In the genomic region with DNA sequence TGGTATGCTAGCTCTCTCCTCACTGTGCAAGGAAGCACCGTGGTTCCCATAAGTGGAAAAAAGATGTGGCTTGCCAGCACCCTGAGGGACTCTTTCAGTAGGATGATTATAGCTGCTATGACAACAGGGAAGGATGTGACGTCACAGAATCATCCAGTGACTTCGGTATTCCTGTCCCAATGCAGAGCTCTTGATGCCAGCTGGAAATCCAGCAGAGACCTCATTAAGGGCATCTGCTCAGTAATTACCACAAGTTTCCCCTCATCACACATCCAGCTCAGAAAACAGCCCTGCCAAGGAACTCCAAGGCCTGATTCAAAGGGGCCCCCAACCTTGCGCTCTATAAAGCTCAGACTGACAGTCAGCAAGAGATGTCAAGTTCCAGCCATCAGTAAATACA, we compare ENCODE assay signal across 15 mouse cellular contexts. TPM values are rescaled to one million over a fixed set of nuclear protein-coding genes. Genes with fewer than 3 reads are reported as not detected.
DNase-seq lines count a peak whose midpoint lies in the region; ATAC-seq lines count a peak whose summit lies in the region.
"Had no signal": no experiment of that assay in that cellular context is flagged by ENCODE, and none has a peak within 500 bp of the region (broad histone marks: within the 10 kb centered on the region; RNA-seq: fewer than 3 reads in every experiment).

No protein-coding gene starts in this region.

- no peaks in the 10 kb centered on the region for H3K36me3 ChIP-seq in hindbrain, embryonic 12.5 days
- no peaks in the 10 kb centered on the region for H3K36me3 ChIP-seq in hindbrain, embryonic 11.5 days (ENCODE audit: control insufficient read depth, insufficient read depth, low read length)
- H3K36me3 ChIP-seq in hindbrain, embryonic 16.5 days (ENCODE audit: control insufficient read depth, insufficient read depth, low read length) = no peaks in the 10 kb centered on the region
- no peaks in the 10 kb centered on the region for H3K36me3 ChIP-seq in liver, embryonic 11.5 days (ENCODE audit: control insufficient read depth, insufficient read depth, low read length)
- H3K36me3 ChIP-seq: limb, embryonic 15.5 days; lung, embryonic 15.5 days had no signal

- H3K27ac ChIP-seq in hindbrain, embryonic 12.5 days = no peak overlapping the region
- H3K27ac ChIP-seq in hindbrain, embryonic 11.5 days (ENCODE audit: low read depth, low read length) = no peak overlapping the region
- H3K27ac ChIP-seq in hindbrain, embryonic 16.5 days (ENCODE audit: low read depth, low read length) = no peak overlapping the region
- H3K27ac ChIP-seq in liver, embryonic 11.5 days (ENCODE audit: low read depth, low read length) = no peak overlapping the region
- H3K27ac ChIP-seq: layer of hippocampus, adult 2 months; limb, embryonic 15.5 days; lung, embryonic 15.5 days had no signal

- DNase-seq in hindbrain, embryonic 11.5 days (ENCODE audit: low spot score) = no peak
- peak; percentile 45 to 62 for DNase-seq in right cerebral cortex, postnatal 10 days (ENCODE audit: low spot score in 2 of 2)
- no peak for DNase-seq in right cerebral cortex, adult 2 months (ENCODE audit: low spot score in 2 of 2)
- peak; percentile 11 for DNase-seq in telencephalon, adult 2 months (ENCODE audit: low read depth, low spot score)
- DNase-seq in liver, embryonic 11.5 days (ENCODE audit: low spot score) = no peak
- DNase-seq: cerebellum, postnatal 25 days; kidney, adult 18-20 months; thymus, postnatal 4 days had no signal

- WGBS in hindbrain, embryonic 12.5 days = 56% methylated on average over 4 of the region's 4 CpGs
- WGBS in hindbrain, embryonic 11.5 days = 69% methylated on average over 4 of the region's 4 CpGs
- WGBS in hindbrain, embryonic 16.5 days = 32% methylated on average over 4 of the region's 4 CpGs
- WGBS in liver, embryonic 11.5 days = 62% methylated on average over 4 of the region's 4 CpGs

- H3K9ac ChIP-seq in hindbrain, embryonic 12.5 days = no peak overlapping the region
- no peak overlapping the region for H3K9ac ChIP-seq in hindbrain, embryonic 11.5 days (ENCODE audit: low read depth, low read length)
- no peak overlapping the region for H3K9ac ChIP-seq in hindbrain, embryonic 16.5 days (ENCODE audit: low read depth, low read length)
- no peak overlapping the region for H3K9ac ChIP-seq in liver, embryonic 11.5 days (ENCODE audit: low read depth, low read length)
- H3K9ac ChIP-seq: limb, embryonic 15.5 days; lung, embryonic 15.5 days had no signal

- no peak overlapping the region for H3K4me2 ChIP-seq in hindbrain, embryonic 12.5 days (replicated peaks)
- H3K4me2 ChIP-seq in hindbrain, embryonic 11.5 days (replicated peaks; ENCODE audit: low read depth, low read length) = no peak overlapping the region
- H3K4me2 ChIP-seq in hindbrain, embryonic 16.5 days (ENCODE audit: low read length) = peak overlapping the region; percentile 21; the same call in 1 of the 2 replicates
- no peak overlapping the region for H3K4me2 ChIP-seq in liver, embryonic 11.5 days
- H3K4me2 ChIP-seq: limb, embryonic 15.5 days; lung, embryonic 15.5 days had no signal

- H3K27me3 ChIP-seq in hindbrain, embryonic 12.5 days = no peaks in the 10 kb centered on the region
- no peaks in the 10 kb centered on the region for H3K27me3 ChIP-seq in hindbrain, embryonic 11.5 days (ENCODE audit: control insufficient read depth, insufficient read depth, low read length)
- H3K27me3 ChIP-seq in hindbrain, embryonic 16.5 days (replicated peaks; ENCODE audit: control insufficient read depth, insufficient read depth, low read length) = no peaks in the 10 kb centered on the region
- no peaks in the 10 kb centered on the region for H3K27me3 ChIP-seq in liver, embryonic 11.5 days (replicated peaks; ENCODE audit: control insufficient read depth, insufficient read depth, low read length)
- H3K27me3 ChIP-seq: limb, embryonic 15.5 days; lung, embryonic 15.5 days had no signal

- peak; percentile 73 for ATAC-seq in hindbrain, embryonic 12.5 days (ENCODE audit: low FRiP score)
- no peak for ATAC-seq in hindbrain, embryonic 11.5 days (ENCODE audit: low FRiP score)
- ATAC-seq in hindbrain, embryonic 16.5 days = peak; percentile 95
- ATAC-seq in liver, embryonic 11.5 days (replicated peaks; ENCODE audit: low FRiP score) = no peak
- ATAC-seq in megakaryocyte, adult 5-6 weeks (ENCODE audit: poor library complexity, severe bottlenecking) = no peak

- H3K9me3 ChIP-seq in hindbrain, embryonic 12.5 days (replicated peaks) = no peaks in the 10 kb centered on the region
- no peaks in the 10 kb centered on the region for H3K9me3 ChIP-seq in hindbrain, embryonic 11.5 days (ENCODE audit: control insufficient read depth, low read length)
- no peaks in the 10 kb centered on the region for H3K9me3 ChIP-seq in hindbrain, embryonic 16.5 days (ENCODE audit: control insufficient read depth, low read length)
- H3K9me3 ChIP-seq in liver, embryonic 11.5 days (ENCODE audit: control insufficient read depth, low read length) = no peaks in the 10 kb centered on the region
- H3K9me3 ChIP-seq: limb, embryonic 15.5 days; lung, embryonic 15.5 days had no signal

- no peaks in the 10 kb centered on the region for H3K4me1 ChIP-seq in hindbrain, embryonic 12.5 days
- no peaks in the 10 kb centered on the region for H3K4me1 ChIP-seq in hindbrain, embryonic 11.5 days (replicated peaks; ENCODE audit: control insufficient read depth, insufficient read depth, low read length)
- H3K4me1 ChIP-seq in hindbrain, embryonic 16.5 days (ENCODE audit: control insufficient read depth, insufficient read depth, low read depth, low read length) = peaks cover 5% of the 10 kb centered on the region
- no peaks in the 10 kb centered on the region for H3K4me1 ChIP-seq in liver, embryonic 11.5 days (replicated peaks; ENCODE audit: control insufficient read depth, insufficient read depth, low read length)
- H3K4me1 ChIP-seq: limb, embryonic 15.5 days; lung, embryonic 15.5 days had no signal

- H3K4me3 ChIP-seq in hindbrain, embryonic 12.5 days = no peak overlapping the region
- H3K4me3 ChIP-seq in hindbrain, embryonic 11.5 days (ENCODE audit: low read depth, low read length) = no peak overlapping the region
- no peak overlapping the region for H3K4me3 ChIP-seq in hindbrain, embryonic 16.5 days (ENCODE audit: low read length)
- H3K4me3 ChIP-seq in liver, embryonic 11.5 days (ENCODE audit: low read depth, low read length) = no peak overlapping the region
- H3K4me3 ChIP-seq: erythroblast, embryonic 14.5 days; layer of hippocampus, adult 2 months; limb, embryonic 15.5 days; lung, embryonic 15.5 days had no signal

RNA-seq across cellular contexts. Expression of a gene that starts 13.5 kb away (rescaled TPM):
- 8.7 and 10.5 TPM in 2 replicates for polyA plus RNA-seq in hindbrain, embryonic 12.5 days (2016; fragmentation: Nextera tagmentation; extraction: Ambion mirVana)
- 3.8 and 6.0 TPM in 2 replicates for polyA plus RNA-seq in hindbrain, embryonic 11.5 days (2014; fragmentation: Nextera tagmentation; extraction: Ambion mirVana)
- 20.2 and 23.2 TPM in 2 replicates for polyA plus RNA-seq in hindbrain, embryonic 16.5 days (2015; fragmentation: Nextera tagmentation; extraction: Ambion mirVana)
- 0.70 and 0.89 TPM in 2 replicates for polyA plus RNA-seq in liver, embryonic 11.5 days (2014; fragmentation: Nextera tagmentation; extraction: Ambion mirVana)
- total RNA-seq in megakaryocyte, adult 5-6 weeks (2015) = 0.07 TPM in 1 of 2 replicates, not detected in the other
- total RNA-seq in megakaryocyte, adult 5-6 weeks (2017) = 0.18 and 0.28 TPM in 2 replicates

Comparison
In these comparisons a context has a peak if more than half of its experiments do, and no peak if none do; other contexts are left out.
1. ATAC-seq: peak in hindbrain, embryonic 12.5 days (single experiment) and hindbrain, embryonic 16.5 days (single experiment); none in hindbrain, embryonic 11.5 days (single experiment), liver, embryonic 11.5 days (single experiment) and megakaryocyte, adult 5-6 weeks (single experiment).
2. DNase-seq: peak in right cerebral cortex, postnatal 10 days (2 of 2) and telencephalon, adult 2 months (single experiment); none in hindbrain, embryonic 11.5 days (single experiment), right cerebral cortex, adult 2 months (0 of 2) and liver, embryonic 11.5 days (single experiment).